In genomic region chr1:30740831-30741230, GRCm38 (mm10) we compare ENCODE assay signal across 8 mouse cellular contexts.
A peak's percentile ranks its signal among the peaks of the same experiment; 100 is the strongest.
DNase-seq lines count a peak whose midpoint lies in the region; ATAC-seq and TF ChIP-seq lines count a peak whose summit lies in the region.

No protein-coding gene starts in this region.

- H3K4me3 ChIP-seq in intestine, embryonic 14.5 days (ENCODE audit: low read depth, low read length): no peak overlapping the region
- no peak overlapping the region for H3K4me3 ChIP-seq in intestine, embryonic 15.5 days (replicated peaks)
- no peak overlapping the region for H3K4me3 ChIP-seq in midbrain, embryonic 16.5 days (ENCODE audit: low read depth, low read length)

- ATAC-seq in intestine, embryonic 14.5 days (replicated peaks; ENCODE audit: low FRiP score, low TSS enrichment, low read depth): 0 out of 2 replicates have a peak, but pooled peaks have one; percentile 36
- ATAC-seq in intestine, embryonic 15.5 days: no peak
- ATAC-seq in midbrain, embryonic 16.5 days: peak; percentile 82; the same call in 1 of the 2 replicates

- no peak overlapping the region for H3K27ac ChIP-seq in intestine, embryonic 14.5 days (ENCODE audit: low read depth)
- H3K27ac ChIP-seq in intestine, embryonic 15.5 days: no peak overlapping the region
- no peak overlapping the region for H3K27ac ChIP-seq in midbrain, embryonic 16.5 days (ENCODE audit: low read length)

- no peak overlapping the region for H3K9ac ChIP-seq in intestine, embryonic 14.5 days (ENCODE audit: low read length)
- no peak overlapping the region for H3K9ac ChIP-seq in intestine, embryonic 15.5 days
- no peak overlapping the region for H3K9ac ChIP-seq in midbrain, embryonic 16.5 days (ENCODE audit: low read depth, low read length)

- no peaks in the 10 kb centered on the region for H3K9me3 ChIP-seq in intestine, embryonic 14.5 days (ENCODE audit: control insufficient read depth, low read length)
- H3K9me3 ChIP-seq in intestine, embryonic 15.5 days: no peaks in the 10 kb centered on the region
- no peaks in the 10 kb centered on the region for H3K9me3 ChIP-seq in midbrain, embryonic 16.5 days (replicated peaks; ENCODE audit: control insufficient read depth, low read length, poor library complexity, severe bottlenecking)

- no peaks in the 10 kb centered on the region for H3K4me1 ChIP-seq in intestine, embryonic 14.5 days (replicated peaks; ENCODE audit: control insufficient read depth, insufficient read depth, low read length)
- no peaks in the 10 kb centered on the region for H3K4me1 ChIP-seq in intestine, embryonic 15.5 days (replicated peaks)
- no peaks in the 10 kb centered on the region for H3K4me1 ChIP-seq in midbrain, embryonic 16.5 days (ENCODE audit: control insufficient read depth, insufficient read depth, low read length)

- peak; percentile 40; the same call in 1 of the 2 replicates for TF ChIP-seq CTCF in brain, embryonic 14.5 days (IDR thresholded peaks at IDR 0.05; ENCODE audit: borderline replicate concordance, extremely low read depth, insufficient read depth, insufficient read length)

- no peaks in the 10 kb centered on the region for H3K36me3 ChIP-seq in intestine, embryonic 14.5 days (ENCODE audit: control insufficient read depth, insufficient read depth, low read length)
- no peaks in the 10 kb centered on the region for H3K36me3 ChIP-seq in intestine, embryonic 15.5 days
- no peaks in the 10 kb centered on the region for H3K36me3 ChIP-seq in midbrain, embryonic 16.5 days (ENCODE audit: control insufficient read depth, insufficient read depth, low read length)

- WGBS in intestine, embryonic 14.5 days: 71% methylated on average over 3 of the region's 3 CpGs
- WGBS in intestine, embryonic 15.5 days: 67% methylated on average over 3 of the region's 3 CpGs
- 65% methylated on average over 3 of the region's 3 CpGs for WGBS in midbrain, embryonic 16.5 days

- H3K4me2 ChIP-seq in intestine, embryonic 14.5 days (ENCODE audit: low read length): no peak overlapping the region
- H3K4me2 ChIP-seq in intestine, embryonic 15.5 days (replicated peaks): no peak overlapping the region
- H3K4me2 ChIP-seq in midbrain, embryonic 16.5 days (ENCODE audit: low read length): no peak overlapping the region

- TF ChIP-seq POLR2A in brain, embryonic 14.5 days (IDR thresholded peaks at IDR 0.05; ENCODE audit: borderline replicate concordance, extremely low read depth, insufficient read depth, insufficient read length, poor library complexity, severe bottlenecking): no peak

- DNase-seq in intestine, embryonic 14.5 days (ENCODE audit: low spot score): peak; percentile 62
- DNase-seq in brain, embryonic 14.5 days (ENCODE audit: low read depth): peak; percentile 59
- peak; percentile 35 to 52 for DNase-seq in kidney, postnatal 25 days
- no peak for DNase-seq in Muller cell, postnatal 12 days (ENCODE audit: inconsistent ontology term)
- DNase-seq in ovary, postnatal 10 days (ENCODE audit: low spot score): no peak
- DNase-seq in urinary bladder, adult 2 months (ENCODE audit: low spot score): no peak

- H3K27me3 ChIP-seq in intestine, embryonic 14.5 days (replicated peaks; ENCODE audit: control insufficient read depth, insufficient read depth, low read length): no peaks in the 10 kb centered on the region
- no peaks in the 10 kb centered on the region for H3K27me3 ChIP-seq in intestine, embryonic 15.5 days (replicated peaks)
- H3K27me3 ChIP-seq in midbrain, embryonic 16.5 days (ENCODE audit: control insufficient read depth, insufficient read depth, low read depth, low read length): no peaks in the 10 kb centered on the region

Comparison
In these comparisons a context has a peak if more than half of its experiments do, and no peak if none do; other contexts are left out.
1. DNase-seq: peak in intestine, embryonic 14.5 days (single experiment), brain, embryonic 14.5 days (single experiment) and kidney, postnatal 25 days (2 of 2); none in Muller cell, postnatal 12 days (single experiment), ovary, postnatal 10 days (single experiment) and urinary bladder, adult 2 months (single experiment).